Mouse (Mus musculus) bone marrow, adult 2 months (tissue): ENCODE measurements around the gene Pla2g4e. TPM values are rescaled to one million over a fixed set of nuclear protein-coding genes. Genes with fewer than 3 reads are reported as not detected.

Experiments
- H3K27ac ChIP-seq: fragments of 200-500 bp; 2 replicates; pipeline ENCODE4 v1.5.1; 2012; ENCODE audit warnings: low read depth, mild to moderate bottlenecking, control low read depth, inconsistent platforms, low read length; ENCODE audit not compliant: control insufficient read depth, poor library complexity, insufficient read depth
- H3K4me1 ChIP-seq: fragments of 200-500 bp; 2 replicates; pipeline ENCODE4 v1.6.1; 2011; ENCODE audit warnings: low read length; ENCODE audit not compliant: control insufficient read depth, insufficient read depth
- H3K4me3 ChIP-seq: fragments of 200-500 bp; replicated peaks from 2 replicates; pipeline ENCODE3; 2011; ENCODE audit warnings: mild to moderate bottlenecking, low read depth, low read length, control low read depth; ENCODE audit not compliant: control insufficient read depth
- CTCF ChIP-seq: fragments of 200-500 bp; IDR thresholded peaks from 2 replicates; pipeline ENCODE4 v1.5.1; 2011; ENCODE audit warnings: low read length, control low read depth; ENCODE audit not compliant: control insufficient read depth, insufficient read depth
- POLR2A ChIP-seq: fragments of 200-500 bp; IDR thresholded peaks from 2 replicates; pipeline ENCODE4 v1.6.1; 2011; ENCODE audit warnings: low read depth, mild to moderate bottlenecking, control low read depth, low read length, borderline replicate concordance; ENCODE audit not compliant: control insufficient read depth
- WGBS: fragments of 180-500 bp; shearing (Covaris S2); methylation state at CpG from one replicate; pipeline ENCODE4 v1.1.7; 2018; 5-methylcytosine and 5-hydroxymethylcytosine counted together
- polyA plus RNA-seq: library from polyadenylated mRNA; stranded (reverse); fragments of >200 nt; gene quantifications from 2 replicates; pipeline ENCODE4 v1.2.4, GENCODE M21; 2011; ENCODE audit warnings: low replicate concordance; ENCODE audit not compliant: missing spikeins, insufficient read depth, insufficient read length

Gene Pla2g4e
- polyA plus RNA-seq, 1 experiment: not detected

GRCm38 (mm10) chr2:120129252-120129908, 115.8 kb downstream of the Pla2g4e start:
- 82% methylated on average over 8 of the region's 8 CpGs for WGBS
- H3K4me1 ChIP-seq: peaks cover 10% of the 10 kb centered on the region
- TF ChIP-seq POLR2A: no peak
- no peak for TF ChIP-seq CTCF
- no peak overlapping the region for H3K27ac ChIP-seq
- H3K4me3 ChIP-seq: no peak overlapping the region

- H3K4me3 ChIP-seq: no peak overlapping the region
- H3K4me1 ChIP-seq: peaks cover 6% of the 10 kb centered on the region
- TF ChIP-seq CTCF: no peak
- TF ChIP-seq POLR2A: no peak
- 72% methylated on average over 1 of the region's 1 CpGs for WGBS
- H3K27ac ChIP-seq: no peak overlapping the region
Measured at GRCm38 (mm10) chr2:120128611-120129051, 116.5 kb downstream of the Pla2g4e start.

GRCm38 (mm10) chr2:120128011-120128410, 117.1 kb downstream of the Pla2g4e start:
- TF ChIP-seq CTCF: no peak
- no peak for TF ChIP-seq POLR2A
- H3K4me1 ChIP-seq: peaks cover 3% of the 10 kb centered on the region
- H3K27ac ChIP-seq: no peak overlapping the region
- H3K4me3 ChIP-seq: no peak overlapping the region

- Histone ChIP-seq H3K4me1 (peaks cover 1% of the 10 kb centered on the region; the same call in 1 of the 2 replicates), H3K27ac (no peak overlapping the region), H3K4me3 (no peak overlapping the region)
- TF ChIP-seq POLR2A (no peak), CTCF (no peak)
- 67% methylated on average over 1 of the region's 1 CpGs for WGBS
Measured at GRCm38 (mm10) chr2:120126901-120127300, 118.2 kb downstream of the Pla2g4e start.

- H3K4me1 ChIP-seq: peaks cover 1% of the 10 kb centered on the region; the same call in 1 of the 2 replicates
- H3K27ac ChIP-seq: no peak overlapping the region; the same call in 1 of the 2 replicates
- WGBS: 66% methylated on average over 4 of the region's 4 CpGs
- H3K4me3 ChIP-seq: no peak overlapping the region
- no peak for TF ChIP-seq CTCF
- TF ChIP-seq POLR2A: no peak
Measured at GRCm38 (mm10) chr2:120126408-120126807, 118.7 kb downstream of the Pla2g4e start.

GRCm38 (mm10) chr2:120125461-120125860, 119.7 kb downstream of the Pla2g4e start:
- Histone ChIP-seq H3K4me3 (no peak overlapping the region), H3K4me1 (peaks cover 1% of the 10 kb centered on the region; the same call in 1 of the 2 replicates), H3K27ac (no peak overlapping the region)
- TF ChIP-seq POLR2A (no peak), CTCF (no peak)
- WGBS: 90% methylated on average over 1 of the region's 1 CpGs

- peaks cover 1% of the 10 kb centered on the region; the same call in 1 of the 2 replicates for H3K4me1 ChIP-seq
- WGBS: 84% methylated on average over 2 of the region's 2 CpGs
- no peak overlapping the region for H3K27ac ChIP-seq
- TF ChIP-seq POLR2A (no peak), CTCF (no peak)
- no peak overlapping the region for H3K4me3 ChIP-seq
Measured at GRCm38 (mm10) chr2:120124946-120125345, 120.2 kb downstream of the Pla2g4e start.

GRCm38 (mm10) chr2:120124096-120124495, 121.0 kb downstream of the Pla2g4e start:
- Histone ChIP-seq H3K4me3 (no peak overlapping the region), H3K4me1 (peaks cover 1% of the 10 kb centered on the region; the same call in 1 of the 2 replicates), H3K27ac (no peak overlapping the region)
- WGBS: 78% methylated on average over 1 of the region's 1 CpGs
- TF ChIP-seq POLR2A (no peak), CTCF (no peak)
